Mouse (Mus musculus): ENCODE measurements at regions not wholly inside any gene's neighbourhood (a gene's known extent, or its start where the extent isn't known, plus 50 kb on each side); places are given as distances from the start of the nearest gene placed in this dataset.

DNA sequence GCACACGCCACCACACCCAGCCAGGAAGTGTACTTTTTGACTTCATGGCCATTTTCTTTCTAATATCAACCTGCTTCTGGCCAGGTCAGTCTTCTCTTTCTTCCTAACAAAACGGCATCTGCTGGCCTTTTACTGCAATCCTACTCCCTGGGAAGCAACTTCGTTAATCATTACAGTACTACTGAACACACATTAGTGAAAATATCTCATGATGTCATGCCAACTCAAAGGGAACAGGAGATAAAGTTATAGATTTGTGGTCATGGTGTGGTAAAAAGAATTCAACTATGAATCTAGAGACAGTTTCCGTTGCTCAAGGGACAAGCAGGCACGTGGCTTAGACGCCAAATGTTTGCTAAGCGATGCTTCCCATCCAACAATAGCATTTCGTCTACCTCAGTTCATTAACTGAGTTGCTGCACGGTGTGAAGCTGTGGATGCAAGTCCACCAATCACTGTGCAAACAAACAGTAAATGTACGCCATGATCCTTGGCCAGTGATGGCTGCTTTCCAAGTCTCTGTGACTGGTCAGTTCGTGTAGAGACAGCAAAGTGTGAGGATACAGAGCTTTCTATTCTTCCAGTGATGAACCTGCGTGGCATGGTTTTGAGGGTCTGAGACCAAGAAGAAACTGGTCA, 55.7 kb upstream of the Frmd6 start:
- Histone ChIP-seq H3K4me1 (ENCODE audit: control insufficient read depth, insufficient read depth, low read length) (no peaks in the 10 kb centered on the region; the same call in 1 of the 2 replicates), H3K27ac (ENCODE audit: low read length) (no peak overlapping the region), H3K36me3 (ENCODE audit: control insufficient read depth, insufficient read depth, low read length) (no peaks in the 10 kb centered on the region), H3K27me3 (ENCODE audit: control insufficient read depth, insufficient read depth, low read depth, low read length) (no peaks in the 10 kb centered on the region), H3K9me3 (replicated peaks; ENCODE audit: control insufficient read depth, low read length, poor library complexity, severe bottlenecking) (no peaks in the 10 kb centered on the region), H3K4me2 (ENCODE audit: low read length) (no peak overlapping the region), H3K4me3 (ENCODE audit: low read depth, low read length) (no peak overlapping the region), H3K9ac (ENCODE audit: low read depth, low read length) (no peak overlapping the region)
- ATAC-seq = no peak
- WGBS = 93% methylated on average over 12 of the region's 12 CpGs

GRCm38 (mm10) chr12:70774006-70774405, 51.3 kb upstream of the Frmd6 start:
- Histone ChIP-seq H3K9me3 (replicated peaks; ENCODE audit: control insufficient read depth, low read length, poor library complexity, severe bottlenecking) (no peaks in the 10 kb centered on the region), H3K36me3 (ENCODE audit: control insufficient read depth, insufficient read depth, low read length) (no peaks in the 10 kb centered on the region), H3K27me3 (ENCODE audit: control insufficient read depth, insufficient read depth, low read depth, low read length) (no peaks in the 10 kb centered on the region), H3K4me3 (ENCODE audit: low read depth, low read length) (no peak overlapping the region), H3K4me2 (ENCODE audit: low read length) (no peak overlapping the region), H3K4me1 (ENCODE audit: control insufficient read depth, insufficient read depth, low read length) (peaks cover 10% of the 10 kb centered on the region), H3K9ac (ENCODE audit: low read depth, low read length) (no peak overlapping the region), H3K27ac (ENCODE audit: low read length) (no peak overlapping the region)
- 91% methylated on average over 5 of the region's 5 CpGs for WGBS
- ATAC-seq = no peak

GRCm38 (mm10) chr12:70774816-70775591, 50.3 kb upstream of the Frmd6 start:
- H3K4me1 ChIP-seq (ENCODE audit: control insufficient read depth, insufficient read depth, low read length) = peaks cover 10% of the 10 kb centered on the region
- H3K4me3 ChIP-seq (ENCODE audit: low read depth, low read length) = no peak overlapping the region
- H3K27ac ChIP-seq (ENCODE audit: low read length) = no peak overlapping the region
- H3K9me3 ChIP-seq (replicated peaks; ENCODE audit: control insufficient read depth, low read length, poor library complexity, severe bottlenecking) = no peaks in the 10 kb centered on the region
- H3K27me3 ChIP-seq (ENCODE audit: control insufficient read depth, insufficient read depth, low read depth, low read length) = no peaks in the 10 kb centered on the region
- no peak for ATAC-seq
- WGBS = 76% methylated on average over 8 of the region's 8 CpGs
- H3K4me2 ChIP-seq (ENCODE audit: low read length) = no peak overlapping the region
- H3K36me3 ChIP-seq (ENCODE audit: control insufficient read depth, insufficient read depth, low read length) = no peaks in the 10 kb centered on the region
- H3K9ac ChIP-seq (ENCODE audit: low read depth, low read length) = no peak overlapping the region
